Mouse (Mus musculus): Measurements from ENCODE around the gene Acer3. TPM values are rescaled to one million over a fixed set of nuclear protein-coding genes. Genes with fewer than 3 reads are reported as not detected.

The Acer3 gene
- polyA plus RNA-seq, 1 experiment from 2014 or later, result 9.1 TPM

GRCm38 (mm10) chr7:98342249-98342648 is 21.2 kb upstream of the Acer3 start:
- no peaks in the 10 kb centered on the region for H3K36me3 ChIP-seq (ENCODE audit: control insufficient read depth, insufficient read depth)
- WGBS, result 48% methylated on average over 3 of the region's 3 CpGs
- H3K4me3 ChIP-seq (replicated peaks; ENCODE audit: low read length), result no peak overlapping the region
- H3K9me3 ChIP-seq (ENCODE audit: control insufficient read depth, low read length), result no peaks in the 10 kb centered on the region
- peaks cover 3% of the 10 kb centered on the region; the same call in 1 of the 2 replicates for H3K4me1 ChIP-seq (replicated peaks; ENCODE audit: control insufficient read depth, insufficient read depth, low read length)
- no peak overlapping the region for H3K9ac ChIP-seq (replicated peaks; ENCODE audit: low read depth, low read length)
- no peak for ATAC-seq
- no peak overlapping the region for H3K27ac ChIP-seq (ENCODE audit: low read length)
- H3K27me3 ChIP-seq (replicated peaks; ENCODE audit: control insufficient read depth, insufficient read depth, low read length), result no peaks in the 10 kb centered on the region
- H3K4me2 ChIP-seq (ENCODE audit: low read length), result no peak overlapping the region

GRCm38 (mm10) chr7:98341475-98341874 is 20.5 kb upstream of the Acer3 start:
- 4% methylated on average over 13 of the region's 13 CpGs for WGBS
- Histone ChIP-seq H3K36me3 (ENCODE audit: control insufficient read depth, insufficient read depth) (no peaks in the 10 kb centered on the region), H3K27me3 (replicated peaks; ENCODE audit: control insufficient read depth, insufficient read depth, low read length) (no peaks in the 10 kb centered on the region), H3K9me3 (ENCODE audit: control insufficient read depth, low read length) (no peaks in the 10 kb centered on the region), H3K4me2 (ENCODE audit: low read length) (peak overlapping the region; percentile 72), H3K27ac (ENCODE audit: low read length) (no peak overlapping the region), H3K4me1 (replicated peaks; ENCODE audit: control insufficient read depth, insufficient read depth, low read length) (peaks cover 3% of the 10 kb centered on the region; the same call in 1 of the 2 replicates), H3K9ac (replicated peaks; ENCODE audit: low read depth, low read length) (peak overlapping the region; percentile 46), H3K4me3 (replicated peaks; ENCODE audit: low read length) (peak overlapping the region; percentile 38)
- peak; percentile 80 for ATAC-seq

- Histone ChIP-seq H3K27ac (ENCODE audit: low read length) (no peak overlapping the region), H3K4me1 (replicated peaks; ENCODE audit: control insufficient read depth, insufficient read depth, low read length) (peaks cover 3% of the 10 kb centered on the region; the same call in 1 of the 2 replicates), H3K9ac (replicated peaks; ENCODE audit: low read depth, low read length) (no peak overlapping the region), H3K36me3 (ENCODE audit: control insufficient read depth, insufficient read depth) (no peaks in the 10 kb centered on the region), H3K4me2 (ENCODE audit: low read length) (no peak overlapping the region), H3K4me3 (replicated peaks; ENCODE audit: low read length) (no peak overlapping the region), H3K27me3 (replicated peaks; ENCODE audit: control insufficient read depth, insufficient read depth, low read length) (no peaks in the 10 kb centered on the region), H3K9me3 (ENCODE audit: control insufficient read depth, low read length) (no peaks in the 10 kb centered on the region)
- ATAC-seq, result no peak
- WGBS, result 77% methylated on average over 5 of the region's 5 CpGs
These were observed 19.3 kb upstream of the Acer3 start for GRCm38 (mm10) chr7:98340343-98340742.

- Histone ChIP-seq H3K4me1 (replicated peaks; ENCODE audit: control insufficient read depth, insufficient read depth, low read length) (peaks cover 8% of the 10 kb centered on the region), H3K4me3 (replicated peaks; ENCODE audit: low read length) (no peak overlapping the region), H3K4me2 (ENCODE audit: low read length) (no peak overlapping the region), H3K9ac (replicated peaks; ENCODE audit: low read depth, low read length) (no peak overlapping the region), H3K27me3 (replicated peaks; ENCODE audit: control insufficient read depth, insufficient read depth, low read length) (no peaks in the 10 kb centered on the region), H3K36me3 (ENCODE audit: control insufficient read depth, insufficient read depth) (no peaks in the 10 kb centered on the region), H3K27ac (ENCODE audit: low read length) (no peak overlapping the region), H3K9me3 (ENCODE audit: control insufficient read depth, low read length) (no peaks in the 10 kb centered on the region)
- WGBS, result 83% methylated on average over 3 of the region's 3 CpGs
- ATAC-seq, result no peak
These were observed 13.0 kb upstream of the Acer3 start for GRCm38 (mm10) chr7:98333987-98334386.

- H3K27me3 ChIP-seq (replicated peaks; ENCODE audit: control insufficient read depth, insufficient read depth, low read length), result no peaks in the 10 kb centered on the region
- H3K9ac ChIP-seq (replicated peaks; ENCODE audit: low read depth, low read length), result no peak overlapping the region
- H3K4me3 ChIP-seq (replicated peaks; ENCODE audit: low read length), result no peak overlapping the region
- no peak for ATAC-seq
- no peak overlapping the region for H3K27ac ChIP-seq (ENCODE audit: low read length)
- 93% methylated on average over 5 of the region's 5 CpGs for WGBS
- H3K9me3 ChIP-seq (ENCODE audit: control insufficient read depth, low read length), result no peaks in the 10 kb centered on the region
- no peak overlapping the region for H3K4me2 ChIP-seq (ENCODE audit: low read length)
- peaks cover 8% of the 10 kb centered on the region for H3K4me1 ChIP-seq (replicated peaks; ENCODE audit: control insufficient read depth, insufficient read depth, low read length)
- no peaks in the 10 kb centered on the region for H3K36me3 ChIP-seq (ENCODE audit: control insufficient read depth, insufficient read depth)
These were observed 12.5 kb upstream of the Acer3 start for GRCm38 (mm10) chr7:98333507-98333906.

GRCm38 (mm10) chr7:98332678-98333397 is 11.8 kb upstream of the Acer3 start:
- Histone ChIP-seq H3K36me3 (ENCODE audit: control insufficient read depth, insufficient read depth) (no peaks in the 10 kb centered on the region), H3K9me3 (ENCODE audit: control insufficient read depth, low read length) (no peaks in the 10 kb centered on the region), H3K9ac (replicated peaks; ENCODE audit: low read depth, low read length) (no peak overlapping the region), H3K27ac (ENCODE audit: low read length) (no peak overlapping the region), H3K4me1 (replicated peaks; ENCODE audit: control insufficient read depth, insufficient read depth, low read length) (peaks cover 8% of the 10 kb centered on the region), H3K4me3 (replicated peaks; ENCODE audit: low read length) (no peak overlapping the region), H3K4me2 (ENCODE audit: low read length) (no peak overlapping the region), H3K27me3 (replicated peaks; ENCODE audit: control insufficient read depth, insufficient read depth, low read length) (no peaks in the 10 kb centered on the region)
- peak; percentile 71 for ATAC-seq
- WGBS, result 42% methylated on average over 5 of the region's 5 CpGs

- Histone ChIP-seq H3K27ac (ENCODE audit: low read length) (no peak overlapping the region), H3K4me1 (replicated peaks; ENCODE audit: control insufficient read depth, insufficient read depth, low read length) (peaks cover 8% of the 10 kb centered on the region), H3K9ac (replicated peaks; ENCODE audit: low read depth, low read length) (no peak overlapping the region), H3K27me3 (replicated peaks; ENCODE audit: control insufficient read depth, insufficient read depth, low read length) (no peaks in the 10 kb centered on the region), H3K36me3 (ENCODE audit: control insufficient read depth, insufficient read depth) (no peaks in the 10 kb centered on the region), H3K9me3 (ENCODE audit: control insufficient read depth, low read length) (no peaks in the 10 kb centered on the region), H3K4me3 (replicated peaks; ENCODE audit: low read length) (no peak overlapping the region), H3K4me2 (ENCODE audit: low read length) (no peak overlapping the region)
- ATAC-seq, result no peak
- WGBS, result 75% methylated on average over 3 of the region's 3 CpGs
These were observed 10.9 kb upstream of the Acer3 start for GRCm38 (mm10) chr7:98331932-98332331.

- H3K27ac ChIP-seq (ENCODE audit: low read length), result no peak overlapping the region
- peaks cover 8% of the 10 kb centered on the region for H3K4me1 ChIP-seq (replicated peaks; ENCODE audit: control insufficient read depth, insufficient read depth, low read length)
- no peak overlapping the region for H3K4me3 ChIP-seq (replicated peaks; ENCODE audit: low read length)
- no peaks in the 10 kb centered on the region for H3K36me3 ChIP-seq (ENCODE audit: control insufficient read depth, insufficient read depth)
- H3K4me2 ChIP-seq (ENCODE audit: low read length), result no peak overlapping the region
- 74% methylated on average over 2 of the region's 2 CpGs for WGBS
- no peaks in the 10 kb centered on the region for H3K27me3 ChIP-seq (replicated peaks; ENCODE audit: control insufficient read depth, insufficient read depth, low read length)
- H3K9ac ChIP-seq (replicated peaks; ENCODE audit: low read depth, low read length), result no peak overlapping the region
- no peaks in the 10 kb centered on the region for H3K9me3 ChIP-seq (ENCODE audit: control insufficient read depth, low read length)
- ATAC-seq, result no peak
These were observed 9.5 kb upstream of the Acer3 start for GRCm38 (mm10) chr7:98330375-98331002.

- Histone ChIP-seq H3K9me3 (ENCODE audit: control insufficient read depth, low read length) (no peaks in the 10 kb centered on the region), H3K27ac (ENCODE audit: low read length) (no peak overlapping the region), H3K4me2 (ENCODE audit: low read length) (no peak overlapping the region), H3K4me3 (replicated peaks; ENCODE audit: low read length) (no peak overlapping the region), H3K36me3 (ENCODE audit: control insufficient read depth, insufficient read depth) (no peaks in the 10 kb centered on the region), H3K4me1 (replicated peaks; ENCODE audit: control insufficient read depth, insufficient read depth, low read length) (peaks cover 8% of the 10 kb centered on the region), H3K9ac (replicated peaks; ENCODE audit: low read depth, low read length) (no peak overlapping the region), H3K27me3 (replicated peaks; ENCODE audit: control insufficient read depth, insufficient read depth, low read length) (0 out of 2 replicates have a peak, but pooled peaks cover 2% of the 10 kb centered on the region)
- no peak for ATAC-seq
- 64% methylated on average over 7 of the region's 7 CpGs for WGBS
These were observed 8.8 kb upstream of the Acer3 start for GRCm38 (mm10) chr7:98329651-98330374.
